Mouse (Mus musculus) megakaryocyte, adult 5-6 weeks (primary cell): ENCODE measurements around the gene Vpreb1. TPM values are rescaled to one million over a fixed set of nuclear protein-coding genes. Genes with fewer than 3 reads are reported as not detected.

Experiments
- ATAC-seq: 2 replicates; pipeline ENCODE4 v1.8.0; 2016; ENCODE audit warnings: mild to moderate bottlenecking, inconsistent platforms; ENCODE audit not compliant: poor library complexity, severe bottlenecking
- total RNA-seq, 2 experiments: library from RNA; stranded (forward) in 1 of 2; stranded (reverse) in 1 of 2; fragments of 153-499, 151-499 nt in 1 of 2; fragments of 221-1000, 200-1000 nt in 1 of 2; gene quantifications; 2 replicates each; pipeline versions ENCODE4 v1.2.3 to v1.2.4; 2015 to 2017

The Vpreb1 gene
- not detected in 2 replicates for total RNA-seq (2015)
- 1.6 TPM in 1 of 2 replicates, not detected in the other for total RNA-seq (2017)

GRCm38 (mm10) chr16:16870617-16871331, at the start of gene Vpreb1, which contains the start of gene Top3b:
Gene Vpreb1 (minus strand): TSS chr16:16870843.
Gene Top3b (plus strand): TSS chr16:16870736.
- ATAC-seq, result peak; percentile 99

- ATAC-seq, result no peak
These were observed 47.9 kb upstream of the Vpreb1 start for GRCm38 (mm10) chr16:16918441-16919117.

DNA sequence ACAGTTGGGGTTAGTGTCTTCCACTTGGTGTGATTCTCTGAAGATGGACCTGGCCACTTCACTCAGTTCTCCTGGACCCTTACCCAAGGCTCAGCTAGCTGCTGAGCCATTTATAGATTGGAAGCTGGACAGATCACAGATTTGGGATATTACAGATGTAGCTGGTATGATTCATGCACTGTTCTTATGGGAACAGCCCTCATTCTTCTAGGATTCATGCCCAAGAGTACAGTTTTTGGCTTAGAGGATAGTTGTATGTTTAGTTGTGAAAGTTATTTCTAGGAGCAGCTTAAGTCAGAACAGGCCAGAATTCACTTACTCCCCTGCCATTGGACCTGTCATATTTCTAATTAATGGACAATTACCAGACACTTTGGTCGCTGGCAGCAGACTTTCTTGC, 42.8 kb upstream of the Vpreb1 start:
- ATAC-seq, result no peak

GRCm38 (mm10) chr16:16911641-16912597, 41.3 kb upstream of the Vpreb1 start:
- peak; percentile 98 for ATAC-seq

GRCm38 (mm10) chr16:16907799-16908198, 37.2 kb upstream of the Vpreb1 start:
- no peak for ATAC-seq

DNA sequence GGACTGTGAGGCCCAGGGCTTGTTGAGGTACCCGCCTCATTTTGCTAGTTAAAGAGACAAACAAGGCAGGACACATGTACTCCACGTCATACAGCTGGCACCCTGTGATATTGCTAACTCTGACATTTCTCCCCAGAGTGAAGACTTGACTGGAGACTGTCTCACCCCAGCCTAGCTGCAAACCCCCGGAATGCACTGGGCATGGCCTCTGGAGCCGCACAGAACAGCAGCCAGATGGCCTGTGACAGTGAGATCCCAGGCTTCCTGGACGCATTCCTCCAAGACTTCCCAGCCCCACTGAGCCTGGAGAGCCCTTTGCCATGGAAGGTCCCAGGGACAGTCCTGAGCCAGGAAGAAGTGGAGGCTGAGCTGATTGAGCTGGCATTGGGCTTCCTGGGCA, 32.5 kb upstream of the Vpreb1 start:
- ATAC-seq, result no peak

- ATAC-seq, result peak; percentile 62; the same call in 1 of the 2 replicates
These were observed 31.7 kb upstream of the Vpreb1 start for GRCm38 (mm10) chr16:16902329-16902728.

DNA sequence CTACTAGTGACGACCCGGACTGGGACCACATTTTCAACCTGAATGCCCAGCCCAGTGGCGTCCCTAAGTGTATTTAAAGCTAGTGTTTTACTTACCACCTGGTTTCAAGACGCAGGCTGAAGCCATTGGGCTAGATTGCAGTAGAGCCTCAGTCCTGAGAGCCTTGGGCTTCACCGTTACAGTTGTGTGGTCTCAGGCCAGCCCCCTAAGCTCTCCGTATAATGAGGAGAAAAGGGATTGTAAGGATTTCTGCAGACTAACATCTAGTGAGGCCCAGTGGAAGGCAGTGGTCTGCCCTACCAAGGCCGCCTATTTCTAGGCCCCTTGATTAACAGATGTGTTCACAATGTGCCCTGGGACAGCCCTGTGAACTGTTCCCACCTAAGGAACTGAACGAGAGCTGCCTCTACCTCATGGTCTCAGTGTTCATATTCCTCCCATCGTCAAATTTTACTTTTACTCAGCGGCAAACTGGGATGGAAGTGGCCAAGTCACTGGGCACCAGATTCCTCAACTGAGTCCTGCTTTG, 26.5 kb upstream of the Vpreb1 start:
- no peak for ATAC-seq

DNA sequence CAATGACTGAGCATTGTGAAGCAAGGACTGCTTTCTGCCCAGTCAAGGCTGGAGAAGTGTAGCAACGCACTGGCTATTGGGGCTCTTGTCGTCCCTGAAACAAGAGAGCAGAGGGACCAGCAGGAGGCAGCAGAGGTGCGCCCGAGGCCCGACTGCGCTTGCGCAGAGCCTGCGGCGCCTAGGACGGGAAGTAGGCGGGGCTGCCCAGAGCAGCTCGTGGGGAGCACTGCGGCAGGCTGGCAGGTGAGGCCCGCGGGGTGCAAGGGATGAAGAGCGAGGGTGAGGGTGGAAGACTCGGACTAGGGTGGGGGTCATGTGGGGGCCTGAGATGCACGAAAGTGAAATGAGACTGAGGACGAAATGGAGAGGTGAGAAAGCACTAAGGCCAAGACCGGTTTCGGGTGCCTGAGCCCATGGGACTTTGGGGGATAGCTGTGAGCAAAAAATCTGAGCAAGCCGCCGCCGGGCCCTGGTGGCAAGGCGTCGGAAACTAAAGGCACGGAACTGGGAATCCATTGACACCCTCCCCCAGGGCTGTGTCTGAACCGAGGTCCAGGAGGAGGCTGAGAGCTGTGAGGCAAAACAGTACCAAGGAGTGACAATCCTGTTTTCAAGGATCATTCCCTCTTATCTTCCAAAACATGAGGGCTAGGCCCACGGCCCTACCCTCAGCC, 25.9 kb upstream of the Vpreb1 start, which contains the start of gene Ppm1f:
Gene Ppm1f, plus strand, starts transcription at position 88 of the 674 bp plus-strand sequence.
- ATAC-seq, result peak; percentile 97

DNA sequence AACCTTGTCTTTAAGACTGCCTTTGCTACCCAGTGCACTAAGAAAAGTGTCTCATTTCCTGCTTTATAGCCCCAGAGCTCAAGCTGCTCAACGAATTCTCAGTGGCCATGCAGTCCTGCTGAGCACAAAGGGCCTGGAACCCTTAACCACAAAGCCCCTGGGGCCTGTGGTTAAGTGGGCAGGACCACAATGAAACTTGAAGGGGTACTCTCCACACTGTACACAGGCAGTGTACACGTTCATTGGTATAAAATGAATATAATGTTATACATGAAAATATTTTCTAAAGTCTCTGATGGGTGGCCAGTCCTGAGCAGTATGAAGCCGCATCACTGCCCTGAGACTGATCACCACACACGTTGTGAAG, 25.4 kb upstream of the Vpreb1 start:
- ATAC-seq, result peak; percentile 5

- no peak for ATAC-seq
These were observed 21.7 kb upstream of the Vpreb1 start for GRCm38 (mm10) chr16:16892366-16892765.

DNA sequence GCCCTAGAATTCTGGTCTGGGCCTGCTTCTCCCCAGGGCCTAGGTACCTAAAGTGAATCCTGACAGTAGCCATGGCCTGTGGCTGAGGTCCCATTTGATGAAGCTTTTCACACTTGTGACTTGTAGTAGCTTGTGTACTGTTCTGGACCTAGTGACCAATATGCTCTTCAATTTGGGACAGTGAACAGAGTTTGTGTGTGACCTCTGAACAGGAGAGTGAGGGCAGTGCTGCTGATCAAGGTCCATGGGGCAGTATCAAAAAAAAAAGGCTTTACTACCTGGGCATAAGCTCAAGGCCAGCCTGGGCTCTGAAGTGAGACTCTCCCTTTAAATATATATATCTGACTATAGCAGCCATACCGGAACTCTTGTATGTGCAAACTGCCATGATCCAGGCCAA, 17.7 kb upstream of the Vpreb1 start:
- no peak for ATAC-seq

DNA sequence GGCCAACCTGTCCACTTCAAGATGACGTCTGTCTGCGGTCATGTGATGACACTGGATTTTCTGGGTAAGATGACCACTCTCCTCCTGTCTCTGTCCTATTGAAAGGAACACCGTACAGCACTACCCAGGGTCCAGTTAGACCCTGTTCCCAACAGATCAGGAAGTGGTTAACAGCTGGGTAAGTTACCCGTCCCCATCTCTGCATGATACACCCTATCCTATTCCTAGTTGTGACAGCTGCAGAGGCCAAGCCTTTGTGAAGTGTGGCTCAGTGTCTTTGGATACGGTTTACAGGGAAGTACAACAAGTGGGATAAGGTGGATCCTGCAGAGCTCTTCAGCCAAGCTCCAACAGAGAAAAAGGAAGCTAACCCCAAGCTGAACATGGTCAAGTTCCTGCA, 8.4 kb upstream of the Vpreb1 start:
- ATAC-seq, result no peak

GRCm38 (mm10) chr16:16870241-16870616, 414 bp downstream of the Vpreb1 start:
- ATAC-seq, result no peak

DNA sequence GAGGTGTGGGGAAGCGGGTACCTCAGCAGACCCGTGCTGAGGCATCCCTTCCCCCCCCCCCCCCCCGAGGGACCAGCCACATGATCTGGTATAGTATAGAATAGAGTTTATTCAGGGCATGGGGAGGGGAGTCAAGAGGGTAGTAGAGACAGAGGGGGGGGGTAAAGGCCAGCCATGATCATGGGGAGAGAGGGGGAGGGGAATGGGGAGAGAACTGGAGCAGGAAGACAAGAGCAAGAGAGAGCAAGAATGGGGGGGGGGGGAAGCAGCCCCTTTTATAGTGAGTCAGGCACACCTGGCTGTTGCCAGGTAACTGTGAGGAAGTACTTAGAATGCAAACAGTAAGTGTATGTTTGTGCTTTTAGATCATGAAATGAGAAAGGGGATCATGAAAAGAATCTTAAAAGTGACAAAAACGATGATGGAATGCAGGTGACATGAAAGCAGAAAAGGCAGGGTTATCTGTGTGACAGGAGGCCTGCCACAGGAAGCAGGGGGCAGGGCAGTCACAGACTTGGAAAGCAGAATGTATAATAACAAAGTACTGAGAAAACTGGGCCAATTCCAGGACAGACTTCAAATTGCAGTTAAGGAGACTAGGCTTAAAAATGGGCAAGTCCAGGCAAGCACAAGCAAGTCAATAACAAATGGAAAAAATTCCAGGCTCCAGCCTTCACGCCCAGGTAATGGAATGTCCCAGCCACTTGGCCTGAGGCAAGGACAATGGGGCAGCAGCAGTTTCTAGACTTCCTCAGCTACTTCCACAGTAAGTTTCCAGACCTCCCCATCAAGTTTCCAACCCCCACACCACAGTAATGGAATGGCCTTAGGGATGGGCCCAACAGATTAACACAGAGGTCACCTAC, 4.7 kb downstream of the Vpreb1 start:
- ATAC-seq, result no peak

DNA sequence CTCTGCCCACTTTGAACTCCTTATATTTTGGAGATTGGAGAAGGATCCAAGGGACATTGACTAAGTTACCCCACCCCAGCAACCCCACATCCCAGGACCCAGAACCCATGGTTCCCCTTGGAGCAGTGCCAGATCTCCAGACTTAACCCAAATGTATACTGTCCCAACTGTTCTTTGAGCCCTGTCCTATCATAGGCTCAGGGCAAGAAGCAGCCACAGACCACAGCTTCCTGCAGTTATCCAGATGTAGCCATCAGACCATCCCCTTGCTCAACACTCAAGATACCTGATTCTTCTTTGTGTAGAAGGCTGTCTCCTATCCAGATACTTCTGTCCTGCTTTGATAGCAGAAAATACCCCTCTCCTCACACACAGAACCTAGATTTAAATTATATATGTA, 5.4 kb downstream of the Vpreb1 start:
- ATAC-seq, result peak; percentile 81

- no peak for ATAC-seq
These were observed 6.7 kb downstream of the Vpreb1 start, which contains the start of gene Igll1 for GRCm38 (mm10) chr16:16863978-16864377. Gene Igll1 (minus strand): TSS chr16:16863985.

DNA sequence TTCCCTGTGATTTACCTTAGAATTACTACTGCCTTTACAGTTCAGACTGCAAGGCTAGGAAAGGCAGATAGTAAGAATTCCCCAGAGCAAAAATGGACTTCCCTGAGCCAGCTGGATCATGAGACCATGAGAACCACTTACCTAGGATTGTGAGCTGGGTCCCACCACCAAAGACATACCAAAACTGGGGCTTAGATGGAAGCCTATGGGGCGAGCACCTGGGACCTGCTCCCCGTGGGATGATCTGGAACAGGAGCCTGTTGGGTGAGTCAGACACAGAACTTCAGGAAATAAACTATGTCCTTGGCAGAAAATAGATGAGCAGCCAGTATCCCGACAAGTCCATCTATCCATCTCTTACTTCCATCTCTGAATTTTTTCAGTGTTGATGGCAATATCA, 8.4 kb downstream of the Vpreb1 start:
- no peak for ATAC-seq

DNA sequence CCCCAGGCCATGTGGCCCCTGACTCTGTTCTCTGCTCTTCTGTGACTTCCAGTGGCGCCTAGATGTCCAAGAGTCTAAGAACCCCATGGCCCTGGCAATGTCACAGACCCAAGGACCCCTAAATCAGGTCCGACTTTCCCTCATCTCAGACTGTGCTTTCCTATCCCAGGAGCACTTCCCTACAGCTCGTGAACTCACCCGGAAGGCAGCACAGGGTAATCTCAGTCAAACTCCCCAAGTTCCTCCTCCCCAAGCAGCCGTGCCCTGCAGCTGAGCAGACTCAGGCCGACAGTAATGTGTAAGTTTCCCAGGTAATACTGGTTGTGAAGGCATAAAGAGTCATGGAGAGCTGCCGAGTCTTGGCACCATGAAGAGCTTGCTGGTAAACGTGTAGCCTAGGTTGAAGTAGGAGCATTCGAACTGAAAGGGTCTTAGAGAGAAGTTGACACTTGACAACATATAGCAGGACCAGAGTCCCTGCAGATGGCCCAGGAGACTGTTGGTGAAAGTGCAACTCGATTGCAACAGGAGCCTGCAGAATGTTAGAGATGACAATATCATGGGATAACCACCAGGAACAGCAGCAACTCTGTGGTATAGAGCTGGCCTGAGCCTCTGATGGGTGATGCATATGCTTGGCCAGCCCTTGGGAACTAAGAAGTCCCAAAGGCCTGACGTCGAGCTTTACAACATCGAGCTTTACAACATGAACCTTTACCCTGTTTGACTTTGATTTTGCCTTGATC, 13.7 kb downstream of the Vpreb1 start:
- peak; percentile 58 for ATAC-seq
